Mouse (Mus musculus) spleen, adult 2 months (tissue): ENCODE measurements around the gene Cobll1. TPM values are rescaled to one million over a fixed set of nuclear protein-coding genes. Genes with fewer than 3 reads are reported as not detected.

Experiments
- DNase-seq, 2 experiments: peaks; one replicate each; pipeline versions ENCODE4 v3.0.0 to v3.0.0-alpha.2; 2012 to 2021; ENCODE audit warnings: low spot score in 2 of 2, low read depth in 1 of 2
- H3K27ac ChIP-seq: fragments of 200-500 bp; 2 replicates; pipeline ENCODE4 v1.5.1; 2012; ENCODE audit warnings: low read length, inconsistent platforms; ENCODE audit not compliant: insufficient read depth
- H3K27me3 ChIP-seq: fragments of 200-500 bp; 2 replicates; pipeline ENCODE4 v1.6.1; 2012; ENCODE audit warnings: mild to moderate bottlenecking, moderate library complexity, low read length, inconsistent platforms; ENCODE audit not compliant: control insufficient read depth, insufficient read depth
- H3K36me3 ChIP-seq: fragments of 200-500 bp; 2 replicates; pipeline ENCODE4 v1.6.1; 2012; ENCODE audit warnings: mild to moderate bottlenecking, low read length, inconsistent platforms; ENCODE audit not compliant: control insufficient read depth, insufficient read depth
- H3K4me1 ChIP-seq: fragments of 200-500 bp; 2 replicates; pipeline ENCODE4 v1.6.1; 2011; ENCODE audit warnings: inconsistent platforms; ENCODE audit not compliant: control insufficient read depth, insufficient read depth, insufficient read length
- H3K4me3 ChIP-seq: fragments of 200-500 bp; 2 replicates; pipeline ENCODE4 v1.5.1; 2011; ENCODE audit warnings: mild to moderate bottlenecking, inconsistent platforms; ENCODE audit not compliant: insufficient read depth, insufficient read length; ENCODE audit errors: extremely low read depth
- CTCF ChIP-seq: fragments of 200-500 bp; IDR thresholded peaks from 2 replicates; pipeline ENCODE4 v1.5.1; 2011; ENCODE audit warnings: mild to moderate bottlenecking, inconsistent platforms; ENCODE audit not compliant: insufficient read depth, insufficient read length, insufficient replicate concordance; ENCODE audit errors: extremely low read depth
- POLR2A ChIP-seq: fragments of 200-500 bp; IDR thresholded peaks from 2 replicates; pipeline ENCODE4 v1.6.1; 2011; ENCODE audit warnings: low read depth, low read length, inconsistent platforms
- WGBS: fragments of 180-500 bp; shearing (Covaris S2); methylation state at CpG from one replicate; pipeline ENCODE4 v1.1.7; 2018; 5-methylcytosine and 5-hydroxymethylcytosine counted together
- polyA plus RNA-seq: library from polyadenylated mRNA; depleted of rRNA; stranded (reverse); fragments of >200 nt; gene quantifications from 2 replicates; pipeline ENCODE4 v1.2.3, GENCODE M21; 2012; rRNA removed

Gene Cobll1
- polyA plus RNA-seq = 5.4 and 7.3 TPM in 2 replicates

DNA sequence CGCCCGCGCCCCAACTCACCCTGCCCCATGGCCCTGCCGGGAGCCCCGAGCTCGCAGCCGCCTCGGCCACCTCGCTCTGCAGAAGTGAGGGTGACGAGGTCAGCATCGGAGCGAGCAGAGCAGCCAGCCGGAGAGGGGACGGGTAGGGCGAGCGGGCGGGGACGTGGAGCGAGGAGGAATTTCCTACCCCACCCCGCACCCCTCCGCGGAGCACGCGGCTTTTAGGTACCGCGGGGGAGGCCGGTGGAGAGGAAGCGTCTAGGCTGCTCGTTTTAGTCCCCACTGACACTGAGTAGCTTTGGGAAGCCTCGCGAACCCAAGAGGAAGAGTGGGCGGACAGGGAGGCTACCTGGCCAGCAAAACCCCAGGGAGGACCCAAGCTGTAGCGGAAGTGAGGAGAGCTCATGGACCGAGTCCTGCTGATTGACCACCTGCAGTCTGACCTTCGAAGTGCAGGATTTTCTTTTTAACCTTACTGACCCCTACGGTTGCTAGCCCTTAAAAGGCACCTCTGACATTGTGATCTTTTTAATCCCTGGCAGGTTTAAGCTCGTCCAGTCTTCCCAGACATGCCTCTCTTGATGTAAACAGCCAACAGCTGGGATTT lies at the start of gene Cobll1:
Gene Cobll1, minus strand, starts transcription at position 440 of the 607 bp plus-strand sequence.
- no peak for TF ChIP-seq CTCF
- TF ChIP-seq POLR2A = no peak
- peak within 1 kb of the TSS; percentile 55 for H3K4me3 ChIP-seq
- peak; percentile 50 to 86 for DNase-seq
- peaks cover 5% of the 10 kb centered on the region for H3K4me1 ChIP-seq
- peak within 1 kb of the TSS; percentile 89 for H3K27ac ChIP-seq
- WGBS = under 1% methylated on average over 36 of the region's 37 CpGs
- no peaks in the 10 kb centered on the region for H3K27me3 ChIP-seq
- no peaks in the 10 kb centered on the region; the same call in 1 of the 2 replicates for H3K36me3 ChIP-seq

DNA sequence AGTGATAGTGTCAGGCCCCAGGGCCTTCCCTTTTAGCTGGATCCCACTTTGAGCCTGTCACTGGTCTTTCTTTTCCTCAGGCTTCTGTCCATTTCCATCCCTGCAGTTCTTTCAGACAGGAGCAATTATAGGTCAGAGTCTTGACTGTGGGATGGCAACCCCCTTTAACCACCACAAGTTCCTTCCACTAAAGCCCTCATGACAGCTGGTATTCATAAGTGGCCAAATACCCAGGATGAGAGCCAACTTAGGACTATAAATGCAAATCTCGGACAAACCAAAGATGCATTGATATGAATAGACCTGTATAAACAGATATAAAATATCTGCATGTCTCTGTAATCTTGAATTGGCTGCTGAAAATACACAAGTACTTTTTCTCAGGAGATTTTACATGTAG lies 49.5 kb upstream of the Cobll1 start:
- peaks cover 8% of the 10 kb centered on the region for H3K4me1 ChIP-seq
- H3K4me3 ChIP-seq = no peak overlapping the region
- H3K27ac ChIP-seq = no peak overlapping the region
- TF ChIP-seq POLR2A (no peak), CTCF (no peak)
- H3K27me3 ChIP-seq = no peaks in the 10 kb centered on the region
- WGBS = 89% methylated on average over 1 of the region's 1 CpGs
- no peaks in the 10 kb centered on the region for H3K36me3 ChIP-seq
- DNase-seq = no peak

- H3K27ac ChIP-seq = no peak overlapping the region
- no peaks in the 10 kb centered on the region for H3K27me3 ChIP-seq
- H3K36me3 ChIP-seq = no peaks in the 10 kb centered on the region
- 84% methylated on average over 3 of the region's 3 CpGs for WGBS
- no peak for DNase-seq
- no peak for TF ChIP-seq CTCF
- no peak for TF ChIP-seq POLR2A
- H3K4me3 ChIP-seq = no peak overlapping the region
- H3K4me1 ChIP-seq = peaks cover 11% of the 10 kb centered on the region
Measured at GRCm38 (mm10) chr2:65285380-65285779, 46.2 kb upstream of the Cobll1 start.

DNA sequence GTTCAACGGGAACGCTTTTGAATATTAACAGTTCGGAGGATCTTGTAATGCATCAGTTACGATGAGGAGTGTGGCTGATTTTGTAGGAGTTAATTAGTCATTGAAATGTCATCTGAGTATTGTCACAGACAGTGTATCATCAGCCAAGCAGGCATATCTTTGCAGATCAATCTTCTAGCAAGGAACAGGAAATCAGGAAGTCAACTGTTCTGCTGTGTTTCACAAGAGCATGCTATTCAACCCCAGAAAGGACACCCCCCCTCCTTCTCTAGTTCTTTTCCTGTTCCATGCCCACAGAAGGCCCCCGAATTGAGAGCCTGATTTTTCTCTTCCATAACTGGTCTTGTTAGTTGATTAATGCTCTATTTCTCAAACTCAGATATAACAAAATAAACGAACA lies 43.8 kb upstream of the Cobll1 start:
- peaks cover 9% of the 10 kb centered on the region; the same call in 1 of the 2 replicates for H3K4me1 ChIP-seq
- no peak overlapping the region for H3K4me3 ChIP-seq
- no peak for DNase-seq
- no peak overlapping the region for H3K27ac ChIP-seq
- WGBS = 67% methylated on average over 6 of the region's 6 CpGs
- H3K36me3 ChIP-seq = no peaks in the 10 kb centered on the region
- no peaks in the 10 kb centered on the region for H3K27me3 ChIP-seq
- TF ChIP-seq POLR2A (no peak), CTCF (no peak)

DNA sequence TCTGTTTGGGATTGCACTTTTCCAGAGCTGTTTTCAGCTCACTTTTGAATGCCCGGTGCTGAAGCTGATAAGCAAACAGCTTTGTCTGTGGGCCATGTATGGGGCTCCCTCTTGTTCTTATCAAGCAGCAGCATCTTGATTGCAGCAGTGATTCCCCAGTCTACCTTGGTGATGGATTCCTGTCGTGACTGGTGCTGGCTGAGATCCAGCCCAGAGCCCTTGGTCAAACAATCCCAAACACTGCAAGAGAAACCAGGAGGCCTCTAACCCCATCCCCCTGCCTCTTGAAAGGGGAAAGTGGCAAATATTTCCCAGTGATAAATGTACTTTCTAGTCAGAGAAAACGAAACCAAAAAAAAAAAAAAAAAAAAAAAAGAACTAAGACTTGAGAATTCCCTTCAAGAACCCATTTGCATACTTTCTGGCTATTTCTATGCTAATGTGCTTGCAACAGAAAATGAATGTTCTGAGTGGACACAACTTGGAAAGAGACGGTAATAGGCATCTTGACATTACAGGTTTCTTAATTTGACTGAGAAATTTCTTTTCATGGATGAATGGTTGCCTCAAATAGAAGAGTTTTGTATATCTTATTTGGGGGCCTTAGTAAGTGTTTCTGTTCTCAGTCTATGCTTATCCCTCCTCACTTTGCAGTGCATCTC lies 40.0 kb upstream of the Cobll1 start:
- no peaks in the 10 kb centered on the region for H3K27me3 ChIP-seq
- 0 out of 2 replicates have a peak overlapping the region, but pooled peaks have one; percentile 13 for H3K4me3 ChIP-seq
- H3K4me1 ChIP-seq = peaks cover 12% of the 10 kb centered on the region; the same call in 1 of the 2 replicates
- WGBS = 16% methylated on average over 4 of the region's 4 CpGs
- no peak for DNase-seq
- TF ChIP-seq POLR2A = no peak
- TF ChIP-seq CTCF = no peak
- H3K27ac ChIP-seq = peak overlapping the region; percentile 60
- H3K36me3 ChIP-seq = no peaks in the 10 kb centered on the region

- H3K36me3 ChIP-seq = no peaks in the 10 kb centered on the region
- no peak overlapping the region for H3K4me3 ChIP-seq
- H3K4me1 ChIP-seq = peaks cover 11% of the 10 kb centered on the region; the same call in 1 of the 2 replicates
- 91% methylated on average over 6 of the region's 6 CpGs for WGBS
- no peak for DNase-seq
- H3K27ac ChIP-seq = no peak overlapping the region
- TF ChIP-seq POLR2A = no peak
- no peak for TF ChIP-seq CTCF
- H3K27me3 ChIP-seq = no peaks in the 10 kb centered on the region
Measured at GRCm38 (mm10) chr2:65275443-65276061, 36.3 kb upstream of the Cobll1 start.
